Mouse (Mus musculus) liver, adult 2 months (tissue): ENCODE data around the gene Mypn.

Source experiments
- CTCF ChIP-seq: fragments of 200-500 bp; IDR thresholded peaks from 2 replicates; pipeline ENCODE4 v1.5.1; 2011; ENCODE audit warnings: low read depth, low read length, control low read depth
- POLR2A ChIP-seq: fragments of 200-500 bp; IDR thresholded peaks from 2 replicates; pipeline ENCODE4 v1.6.1; 2011; ENCODE audit warnings: low read length, control low read depth; ENCODE audit not compliant: insufficient read depth; ENCODE audit errors: extremely low read depth

DNA sequence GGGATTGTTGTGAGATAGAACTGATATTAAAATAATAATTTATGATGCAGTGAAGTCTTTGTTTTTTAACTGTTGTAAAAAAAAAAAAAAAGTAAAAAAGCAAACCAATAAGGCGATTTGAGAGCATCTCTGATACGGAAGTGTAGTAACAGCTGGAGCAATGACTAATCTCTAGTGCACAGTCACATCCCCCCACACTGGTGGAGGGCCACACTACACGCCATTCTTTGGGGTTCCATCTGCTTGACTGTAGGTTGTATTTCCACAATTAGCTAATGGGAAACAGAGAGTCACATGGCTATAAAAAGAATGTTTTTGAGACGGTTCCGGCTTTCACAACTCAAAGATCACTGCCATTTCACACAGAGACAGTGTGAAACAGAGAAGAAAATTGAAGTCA lies 30.4 kb upstream of the Mypn start:
- TF ChIP-seq CTCF (no peak), POLR2A (no peak)
